In the genomic region with DNA sequence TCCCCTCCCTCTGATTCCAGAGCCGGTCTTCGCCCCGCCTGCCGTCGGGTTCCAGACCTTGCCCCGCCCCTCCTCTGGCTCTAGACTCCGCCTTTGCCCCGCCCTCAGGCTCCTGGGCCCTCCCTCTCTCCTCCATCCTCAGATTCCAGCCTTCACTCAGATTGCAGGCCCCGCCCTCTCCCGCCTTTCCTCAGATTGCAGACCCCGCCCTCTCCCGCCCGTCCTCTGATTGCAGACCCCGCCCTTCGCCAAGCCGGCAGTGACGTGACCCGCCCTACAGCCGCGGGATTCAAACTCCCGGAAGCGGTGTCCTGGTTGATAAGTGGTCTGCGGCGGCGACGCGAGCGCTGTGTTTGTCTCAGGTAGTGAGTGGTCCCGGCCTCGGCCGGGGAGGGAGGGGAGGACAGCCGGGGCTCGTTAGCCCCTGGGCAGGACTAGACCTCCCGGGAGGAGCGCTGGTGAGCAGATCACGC, we compare ENCODE assay signal across 8 mouse cellular contexts. TPM values are rescaled to one million over a fixed set of nuclear protein-coding genes. Genes with fewer than 3 reads are reported as not detected.
DNase-seq lines count a peak whose midpoint lies in the region; ATAC-seq lines count a peak whose summit lies in the region.

A gene (plus strand): TSS at position 292 of the 473 bp plus-strand sequence.

- H3K36me3 ChIP-seq in midbrain, embryonic 10.5 days: peaks cover 30% of the 10 kb centered on the region

- WGBS in midbrain, embryonic 10.5 days: under 1% methylated on average over 36 of the region's 36 CpGs

- peak within 1 kb of the TSS; percentile 93 for H3K27ac ChIP-seq in midbrain, embryonic 10.5 days (replicated peaks)

- H3K4me3 ChIP-seq in midbrain, embryonic 10.5 days: peak within 1 kb of the TSS; percentile 79

- peaks cover 23% of the 10 kb centered on the region for H3K4me1 ChIP-seq in midbrain, embryonic 10.5 days

- intact Hi-C loops in gastrocnemius, postnatal 14 days (cut with DNase I; ENCODE audit: low total_unique reads): no loop called here
- intact Hi-C loops in left cerebral cortex, postnatal 25 days (cut with DNase I): loop anchor here (1.0 kb wide), 1 partner anchor 99 kb away; no protein-coding TSS in a partner anchor

- ATAC-seq in inflammation-experienced regulatory T-cells, adult 6 months: peak; percentile 86
- ATAC-seq in erythroid progenitor cell, adult 5-6 weeks (replicated peaks; ENCODE audit: low FRiP score, poor library complexity, severe bottlenecking): no peak

- DNase-seq in adipocyte (ENCODE audit: low spot score): peak; percentile 99
- peak; percentile 97 for DNase-seq in embryo, embryonic 10 days (ENCODE audit: low spot score)
- DNase-seq in gastrocnemius, postnatal 14 days: peak; percentile 96
- peak; percentile 88 to 96 for DNase-seq in left cerebral cortex, postnatal 25 days (ENCODE audit: low spot score in 2 of 2)
- peak; percentile 100 for DNase-seq in midbrain, embryonic 10.5 days (ENCODE audit: low spot score)
- DNase-seq in right cerebral cortex, postnatal 4 days: peak; percentile 94

- H3K9me3 ChIP-seq in midbrain, embryonic 10.5 days (replicated peaks): no peaks in the 10 kb centered on the region

- no peaks in the 10 kb centered on the region for H3K27me3 ChIP-seq in midbrain, embryonic 10.5 days (ENCODE audit: low read depth, poor library complexity, severe bottlenecking)

RNA-seq across cellular contexts. Expression of the gene that starts here (rescaled TPM):
- 1 to 10 TPM; 1.8 to 1.9 TPM for total RNA-seq in gastrocnemius, postnatal 14 days (2021)
- polyA plus RNA-seq in inflammation-experienced regulatory T-cells, adult 6 months (2017; shearing (Covaris generic)): 10 to 100 TPM in 1 of 3 experiments, 1 to 10 TPM in 2; 2.7 to 34.6 (median 3.6) TPM
- under 1 TPM; 0.18 to 0.32 TPM for total RNA-seq in left cerebral cortex, postnatal 25 days (2021)
- 49.2 and 49.5 TPM in 2 replicates for polyA plus RNA-seq in midbrain, embryonic 10.5 days (2016; fragmentation: Nextera tagmentation; extraction: Ambion mirVana)
- total RNA-seq in erythroid progenitor cell, adult 5-6 weeks (2015; ENCODE audit: low replicate concordance): 1.7 and 9.7 TPM in 2 replicates
- total RNA-seq in erythroid progenitor cell, adult 5-6 weeks (2017; ENCODE audit: low replicate concordance): 1.9 and 8.8 TPM in 2 replicates

Comparison
In these comparisons a context has a peak if more than half of its experiments do, and no peak if none do; other contexts are left out.
1. Peak in DNase-seq in left cerebral cortex, postnatal 25 days; RNA of the gene not detected or under 1 TPM.